Mouse (Mus musculus) forebrain, embryonic 13.5 days (tissue): ENCODE measurements around the gene Gprin3. TPM values are rescaled to one million over a fixed set of nuclear protein-coding genes. Genes with fewer than 3 reads are reported as not detected.
A peak's percentile ranks its signal among the peaks of the same experiment; 100 is the strongest.

Experiments used
- ATAC-seq: fragments of 200-750 bp; cut with Nextera tagmentation; 2 replicates; pipeline ENCODE4 v1.8.0; 2017
- H3K27ac ChIP-seq: fragments of 300-500 bp; sonication (generic); 2 replicates; pipeline ENCODE4 v1.5.1; 2015; ENCODE audit warnings: inconsistent platforms, mild to moderate bottlenecking, moderate library complexity
- H3K27me3 ChIP-seq: fragments of 300-500 bp; sonication (generic); 2 replicates; pipeline ENCODE4 v1.6.1; 2015; ENCODE audit warnings: mild to moderate bottlenecking, inconsistent platforms
- H3K36me3 ChIP-seq: fragments of 300-500 bp; sonication (generic); 2 replicates; pipeline ENCODE4 v1.6.1; 2015; ENCODE audit warnings: mild to moderate bottlenecking, inconsistent platforms; ENCODE audit not compliant: poor library complexity, severe bottlenecking
- H3K4me1 ChIP-seq: fragments of 300-500 bp; sonication (generic); 2 replicates; pipeline ENCODE4 v1.6.1; 2015; ENCODE audit warnings: inconsistent platforms
- H3K4me2 ChIP-seq: fragments of 300-500 bp; sonication (generic); 2 replicates; pipeline ENCODE4 v1.6.1; 2015; ENCODE audit warnings: inconsistent platforms, mild to moderate bottlenecking, moderate library complexity
- H3K4me3 ChIP-seq: fragments of 300-500 bp; sonication (generic); 2 replicates; pipeline ENCODE4 v1.5.1; 2015; ENCODE audit warnings: mild to moderate bottlenecking, inconsistent platforms
- H3K9ac ChIP-seq: fragments of 300-500 bp; sonication (generic); 2 replicates; pipeline ENCODE4 v1.6.1; 2015; ENCODE audit warnings: mild to moderate bottlenecking, inconsistent platforms
- H3K9me3 ChIP-seq: fragments of 300-500 bp; sonication (generic); replicated peaks from 2 replicates; pipeline ENCODE4 v1.6.1; 2016; ENCODE audit warnings: inconsistent platforms
- WGBS: fragments of 180-500 bp; shearing (Covaris S2); methylation state at CpG from one replicate; pipeline ENCODE4 v1.1.7; 2015; 5-methylcytosine and 5-hydroxymethylcytosine counted together
- polyA plus RNA-seq: library from polyadenylated mRNA; unstranded; fragments of >200 nt; fragmentation: Nextera tagmentation; extraction: Ambion mirVana; gene quantifications from 2 replicates; pipeline ENCODE4 v1.2.1, GENCODE M21; 2015

Gprin3 gene
- 0.83 and 1.1 TPM in 2 replicates for polyA plus RNA-seq

- Histone ChIP-seq H3K4me1 (peaks cover 10% of the 10 kb centered on the region), H3K27me3 (no peaks in the 10 kb centered on the region), H3K9me3 (no peaks in the 10 kb centered on the region), H3K4me3 (peak within 1 kb of the TSS; percentile 45), H3K4me2 (peak within 1 kb of the TSS; percentile 84), H3K9ac (peak within 1 kb of the TSS; percentile 70), H3K36me3 (no peaks in the 10 kb centered on the region), H3K27ac (peak within 1 kb of the TSS; percentile 40; the same call in 1 of the 2 replicates)
- WGBS, result 9% methylated on average over 34 of the region's 34 CpGs
- ATAC-seq, result peak; percentile 96
These were observed at the start of gene Gprin3 for GRCm38 (mm10) chr6:59425824-59426533. TSS of gene Gprin3 (minus strand) at chr6:59426294.

GRCm38 (mm10) chr6:59458861-59459260 is 32.8 kb upstream of the Gprin3 start:
- Histone ChIP-seq H3K9me3 (no peaks in the 10 kb centered on the region), H3K36me3 (no peaks in the 10 kb centered on the region), H3K4me3 (no peak overlapping the region), H3K9ac (no peak overlapping the region), H3K4me1 (no peaks in the 10 kb centered on the region), H3K27ac (no peak overlapping the region), H3K4me2 (no peak overlapping the region), H3K27me3 (no peaks in the 10 kb centered on the region)
- no peak for ATAC-seq

DNA sequence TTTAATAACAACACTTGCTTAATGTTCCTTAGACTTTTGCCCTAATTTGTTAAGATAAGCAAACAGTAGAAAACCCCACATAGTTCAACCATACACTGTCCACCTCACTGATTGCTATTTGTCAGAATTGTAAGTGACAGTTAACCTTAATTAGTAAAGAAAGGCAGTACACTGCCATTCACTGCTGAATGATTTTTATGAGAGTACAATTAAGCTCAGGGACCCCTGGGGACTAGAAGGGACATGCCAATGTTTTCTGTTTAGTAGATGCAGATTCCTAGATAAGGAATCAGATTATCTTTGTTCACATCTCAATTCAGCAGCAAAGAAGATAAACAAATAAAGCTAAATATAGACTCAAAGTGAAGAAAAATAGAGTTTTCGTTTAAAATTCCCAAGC is 30.0 kb upstream of the Gprin3 start:
- no peak overlapping the region for H3K4me3 ChIP-seq
- no peak overlapping the region for H3K4me2 ChIP-seq
- ATAC-seq, result no peak
- H3K9me3 ChIP-seq, result no peaks in the 10 kb centered on the region
- H3K27me3 ChIP-seq, result no peaks in the 10 kb centered on the region
- H3K4me1 ChIP-seq, result no peaks in the 10 kb centered on the region
- H3K9ac ChIP-seq, result no peak overlapping the region
- H3K36me3 ChIP-seq, result no peaks in the 10 kb centered on the region
- no peak overlapping the region for H3K27ac ChIP-seq
- WGBS, result 73% methylated on average over 1 of the region's 1 CpGs

DNA sequence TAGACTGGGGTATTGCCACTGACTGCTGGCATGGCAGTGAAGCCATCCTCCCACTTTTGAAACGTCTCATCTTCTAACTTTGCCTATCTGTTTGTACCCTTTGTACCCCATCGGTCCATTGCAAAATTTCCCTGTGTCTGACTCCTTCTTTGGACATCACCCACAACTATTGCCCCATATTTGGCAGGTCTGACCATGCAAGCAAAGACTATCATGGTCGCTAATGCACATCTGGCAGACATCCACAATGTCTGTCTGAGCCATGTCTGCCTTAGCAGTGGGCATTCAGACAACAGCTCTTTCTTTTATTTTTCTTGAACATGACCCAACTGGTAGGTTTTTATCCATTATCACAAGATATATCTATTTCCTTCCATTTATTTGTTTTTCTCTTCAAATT is 25.3 kb upstream of the Gprin3 start:
- Histone ChIP-seq H3K4me2 (no peak overlapping the region), H3K4me3 (no peak overlapping the region), H3K27me3 (no peaks in the 10 kb centered on the region), H3K4me1 (no peaks in the 10 kb centered on the region), H3K9ac (no peak overlapping the region), H3K36me3 (no peaks in the 10 kb centered on the region), H3K27ac (no peak overlapping the region), H3K9me3 (no peaks in the 10 kb centered on the region)
- 88% methylated on average over 3 of the region's 3 CpGs for WGBS
- no peak for ATAC-seq

- no peak overlapping the region for H3K4me3 ChIP-seq
- no peaks in the 10 kb centered on the region for H3K36me3 ChIP-seq
- H3K27ac ChIP-seq, result no peak overlapping the region
- no peaks in the 10 kb centered on the region for H3K27me3 ChIP-seq
- H3K9ac ChIP-seq, result no peak overlapping the region
- no peaks in the 10 kb centered on the region for H3K4me1 ChIP-seq
- WGBS, result 88% methylated on average over 3 of the region's 3 CpGs
- H3K9me3 ChIP-seq, result no peaks in the 10 kb centered on the region
- no peak for ATAC-seq
- H3K4me2 ChIP-seq, result no peak overlapping the region
These were observed 19.0 kb upstream of the Gprin3 start for GRCm38 (mm10) chr6:59445101-59445503.

DNA sequence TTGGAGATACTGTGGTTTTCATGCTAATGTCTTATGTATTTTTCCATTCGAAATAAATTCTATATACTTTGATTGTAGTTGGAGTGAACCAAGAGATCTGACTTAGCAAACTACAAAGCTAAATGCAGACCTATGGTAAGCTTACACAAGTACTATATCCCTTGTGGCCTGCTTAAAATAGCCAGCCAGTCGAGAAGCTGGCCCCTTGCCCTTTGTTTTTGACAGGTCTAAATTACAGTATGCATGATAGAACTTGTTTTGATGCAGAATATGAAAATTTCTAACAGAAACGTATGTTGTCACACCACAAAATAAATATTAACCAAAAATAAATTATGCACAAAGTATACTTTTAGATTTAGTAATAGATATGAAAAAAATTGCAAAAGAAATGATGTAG is 9.8 kb upstream of the Gprin3 start:
- Histone ChIP-seq H3K4me2 (no peak overlapping the region), H3K4me1 (no peaks in the 10 kb centered on the region), H3K4me3 (no peak overlapping the region), H3K27me3 (no peaks in the 10 kb centered on the region), H3K36me3 (no peaks in the 10 kb centered on the region), H3K9me3 (no peaks in the 10 kb centered on the region), H3K27ac (no peak overlapping the region), H3K9ac (no peak overlapping the region)
- no peak for ATAC-seq
- 75% methylated on average over 3 of the region's 3 CpGs for WGBS

- H3K36me3 ChIP-seq, result no peaks in the 10 kb centered on the region
- no peaks in the 10 kb centered on the region for H3K4me1 ChIP-seq
- no peak overlapping the region for H3K4me2 ChIP-seq
- ATAC-seq, result no peak
- H3K4me3 ChIP-seq, result no peak overlapping the region
- no peaks in the 10 kb centered on the region for H3K9me3 ChIP-seq
- no peak overlapping the region for H3K9ac ChIP-seq
- H3K27me3 ChIP-seq, result no peaks in the 10 kb centered on the region
- whole genome bisulfite sequencing, result 67% methylated on average over 1 of the region's 1 CpGs
- no peak overlapping the region for H3K27ac ChIP-seq
These were observed 7.0 kb upstream of the Gprin3 start for GRCm38 (mm10) chr6:59433116-59433515.

DNA sequence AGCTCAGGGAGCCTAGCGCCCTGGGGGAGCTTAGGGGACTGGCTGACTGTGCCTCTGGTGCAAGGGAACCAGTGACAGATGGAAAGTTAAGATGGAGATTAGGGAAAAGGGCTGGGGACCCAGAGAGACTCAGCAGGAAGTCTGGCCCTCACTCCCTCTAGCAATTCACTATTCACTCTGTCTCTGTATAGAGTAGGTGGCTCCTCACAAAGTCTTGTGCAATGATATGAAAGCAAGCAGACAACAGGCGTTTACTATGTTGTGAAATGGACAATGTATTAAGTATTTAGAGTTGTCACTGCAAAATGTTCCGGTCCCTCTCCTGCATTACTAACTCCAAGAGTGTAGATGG is 416 bp upstream of the Gprin3 start:
- Histone ChIP-seq H3K27me3 (no peaks in the 10 kb centered on the region), H3K4me1 (peaks cover 10% of the 10 kb centered on the region), H3K36me3 (no peaks in the 10 kb centered on the region), H3K4me2 (peak overlapping the region; percentile 84), H3K4me3 (peak overlapping the region; percentile 45), H3K27ac (peak overlapping the region; percentile 40; the same call in 1 of the 2 replicates), H3K9me3 (no peaks in the 10 kb centered on the region), H3K9ac (peak overlapping the region; percentile 70)
- WGBS, result 39% methylated on average over 3 of the region's 3 CpGs
- ATAC-seq, result no peak

GRCm38 (mm10) chr6:59424871-59425740 is 988 bp downstream of the Gprin3 start:
- Histone ChIP-seq H3K4me3 (no peak overlapping the region), H3K4me1 (peaks cover 10% of the 10 kb centered on the region), H3K27me3 (no peaks in the 10 kb centered on the region), H3K4me2 (no peak overlapping the region; the same call in 1 of the 2 replicates), H3K9ac (no peak overlapping the region), H3K36me3 (no peaks in the 10 kb centered on the region), H3K9me3 (no peaks in the 10 kb centered on the region), H3K27ac (no peak overlapping the region)
- ATAC-seq, result no peak
- 77% methylated on average over 10 of the region's 10 CpGs for WGBS

GRCm38 (mm10) chr6:59423836-59424235 is 2.3 kb downstream of the Gprin3 start:
- no peaks in the 10 kb centered on the region for H3K36me3 ChIP-seq
- no peak for ATAC-seq
- no peak overlapping the region for H3K27ac ChIP-seq
- H3K9me3 ChIP-seq, result no peaks in the 10 kb centered on the region
- no peak overlapping the region for H3K9ac ChIP-seq
- H3K4me1 ChIP-seq, result peaks cover 10% of the 10 kb centered on the region
- 67% methylated on average over 1 of the region's 1 CpGs for WGBS
- no peaks in the 10 kb centered on the region for H3K27me3 ChIP-seq
- no peak overlapping the region for H3K4me3 ChIP-seq
- H3K4me2 ChIP-seq, result no peak overlapping the region

- no peak overlapping the region for H3K4me3 ChIP-seq
- H3K36me3 ChIP-seq, result no peaks in the 10 kb centered on the region
- no peak; the same call in 1 of the 2 replicates for ATAC-seq
- H3K9me3 ChIP-seq, result no peaks in the 10 kb centered on the region
- H3K27me3 ChIP-seq, result no peaks in the 10 kb centered on the region
- no peak overlapping the region for H3K4me2 ChIP-seq
- 59% methylated on average over 3 of the region's 3 CpGs for WGBS
- no peak overlapping the region for H3K9ac ChIP-seq
- H3K27ac ChIP-seq, result no peak overlapping the region
- H3K4me1 ChIP-seq, result no peaks in the 10 kb centered on the region
These were observed 6.8 kb downstream of the Gprin3 start for GRCm38 (mm10) chr6:59419264-59419663.

- 87% methylated on average over 2 of the region's 2 CpGs for WGBS
- no peak overlapping the region for H3K9ac ChIP-seq
- no peaks in the 10 kb centered on the region for H3K36me3 ChIP-seq
- H3K9me3 ChIP-seq, result no peaks in the 10 kb centered on the region
- ATAC-seq, result no peak
- H3K27me3 ChIP-seq, result no peaks in the 10 kb centered on the region
- H3K4me2 ChIP-seq, result no peak overlapping the region
- no peaks in the 10 kb centered on the region for H3K4me1 ChIP-seq
- no peak overlapping the region for H3K27ac ChIP-seq
- no peak overlapping the region for H3K4me3 ChIP-seq
These were observed 7.4 kb downstream of the Gprin3 start for GRCm38 (mm10) chr6:59418659-59419058.
